Mouse (Mus musculus) embryonic fibroblast, embryonic 13.5 days (primary cell): ENCODE measurements around the gene Tpx2. TPM values are rescaled to one million over a fixed set of nuclear protein-coding genes. Genes with fewer than 3 reads are reported as not detected.
A peak's percentile ranks its signal among the peaks of the same experiment; 100 is the strongest.

Experiments used
- H3K27ac ChIP-seq: 2 replicates; pipeline ENCODE4 v1.5.1; 2012; ENCODE audit warnings: low read length, control low read depth, inconsistent platforms; ENCODE audit not compliant: insufficient read depth
- H3K4me1 ChIP-seq: 2 replicates; pipeline ENCODE4 v1.6.1; 2011; ENCODE audit warnings: low read length; ENCODE audit not compliant: control insufficient read depth, insufficient read depth
- H3K4me3 ChIP-seq: 2 replicates; pipeline ENCODE4 v1.5.1; 2011; ENCODE audit warnings: mild to moderate bottlenecking, control low read depth, low read length; ENCODE audit not compliant: insufficient read depth
- CTCF ChIP-seq: IDR thresholded peaks from 2 replicates; pipeline ENCODE4 v1.5.1; 2011; ENCODE audit warnings: mild to moderate bottlenecking, control low read depth, low read length, moderate library complexity, borderline replicate concordance; ENCODE audit not compliant: insufficient read depth
- POLR2A ChIP-seq: IDR thresholded peaks from 2 replicates; pipeline ENCODE4 v1.6.1; 2011; ENCODE audit warnings: low read depth, mild to moderate bottlenecking, control low read depth, low read length, moderate library complexity
- polyA plus RNA-seq: library from polyadenylated mRNA; stranded (reverse); fragments of >200 nt; gene quantifications from 2 replicates; pipeline ENCODE4 v1.2.4, GENCODE M21; 2011; ENCODE audit warnings: low read depth; ENCODE audit not compliant: missing spikeins, insufficient read length

Gene Tpx2
- polyA plus RNA-seq, result 62.3 and 82.9 TPM in 2 replicates

DNA sequence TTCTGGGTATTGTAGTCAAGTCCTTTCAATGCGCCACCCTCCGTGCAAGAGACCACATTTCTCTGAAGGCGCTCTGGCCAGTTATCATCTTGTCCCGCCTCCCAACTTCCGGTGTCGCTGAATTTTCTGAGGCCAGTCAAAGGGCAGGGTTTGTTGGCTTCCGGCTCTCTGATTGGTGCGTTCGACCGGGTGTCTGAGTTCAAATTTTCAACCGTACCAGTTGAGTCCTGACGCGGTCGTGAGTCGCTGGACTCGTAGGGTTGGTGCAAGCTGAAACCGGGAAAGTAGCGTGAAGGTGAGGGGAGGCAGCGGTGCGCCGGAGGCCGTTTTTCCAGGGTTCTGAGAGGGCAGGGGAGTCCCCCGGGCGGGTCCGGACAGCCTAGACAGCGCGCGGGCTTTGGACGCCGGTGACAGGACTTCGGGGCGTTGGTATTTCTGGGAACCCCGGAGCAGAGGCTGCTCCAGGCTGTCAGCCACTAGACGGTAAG lies at the start of gene Tpx2:
TSS of gene Tpx2 (plus strand) at position 150 of the 488 bp plus-strand sequence.
- no peaks in the 10 kb centered on the region; the same call in none of the 2 replicates for H3K4me1 ChIP-seq
- H3K4me3 ChIP-seq, result peak within 1 kb of the TSS; percentile 93
- TF ChIP-seq POLR2A, result peak; percentile 83
- no peak for TF ChIP-seq CTCF
- peak within 1 kb of the TSS; percentile 76 for H3K27ac ChIP-seq

DNA sequence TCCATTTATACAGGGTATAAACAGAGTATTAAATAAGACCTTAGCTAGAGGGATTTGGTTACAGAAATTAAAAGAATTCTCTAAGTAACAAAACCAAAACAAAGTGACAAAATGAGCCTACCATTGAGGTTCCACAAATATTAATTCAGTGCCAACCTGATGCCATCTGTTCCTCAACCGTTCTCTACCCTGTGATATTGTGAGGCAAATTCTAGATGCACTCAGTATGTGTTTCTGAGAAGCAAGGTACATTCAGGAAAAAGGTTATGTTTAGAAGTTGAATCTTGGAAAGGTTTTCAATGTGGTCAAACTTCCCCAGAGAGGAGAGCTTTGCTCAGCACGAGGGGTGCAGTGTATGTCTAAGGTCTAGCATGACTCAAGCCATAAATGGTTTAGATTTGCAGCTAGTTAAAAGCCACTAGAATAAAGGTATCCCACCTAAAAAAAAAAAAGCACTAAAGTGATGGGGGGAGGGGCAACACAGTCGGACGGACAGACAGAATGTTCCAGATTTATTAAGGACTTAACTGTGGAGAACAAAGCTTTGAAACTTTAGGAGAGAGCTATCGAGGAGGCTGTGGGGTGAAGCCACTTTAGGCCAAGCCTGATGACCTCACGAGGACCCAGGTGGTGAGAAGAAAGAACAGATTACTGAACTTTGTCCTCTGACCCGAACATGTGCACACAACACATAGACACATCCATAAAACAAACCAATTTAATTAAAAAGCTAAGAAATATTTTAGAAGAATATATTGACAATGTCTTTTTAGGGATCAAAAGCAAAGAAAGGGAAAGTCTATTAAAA lies 47.6 kb upstream of the Tpx2 start:
- Histone ChIP-seq H3K27ac (no peak overlapping the region), H3K4me1 (peaks cover 10% of the 10 kb centered on the region), H3K4me3 (no peak overlapping the region)
- TF ChIP-seq POLR2A (no peak), CTCF (no peak)

GRCm38 (mm10) chr2:152800762-152801113 lies 47.0 kb upstream of the Tpx2 start:
- TF ChIP-seq POLR2A, result no peak
- TF ChIP-seq CTCF, result no peak
- Histone ChIP-seq H3K4me3 (no peak overlapping the region), H3K4me1 (peaks cover 15% of the 10 kb centered on the region), H3K27ac (no peak overlapping the region)

- H3K4me1 ChIP-seq, result peaks cover 25% of the 10 kb centered on the region
- TF ChIP-seq POLR2A, result no peak
- no peak for TF ChIP-seq CTCF
- H3K27ac ChIP-seq, result no peak overlapping the region
- no peak overlapping the region for H3K4me3 ChIP-seq
These were observed 45.5 kb upstream of the Tpx2 start for GRCm38 (mm10) chr2:152802303-152802702.

DNA sequence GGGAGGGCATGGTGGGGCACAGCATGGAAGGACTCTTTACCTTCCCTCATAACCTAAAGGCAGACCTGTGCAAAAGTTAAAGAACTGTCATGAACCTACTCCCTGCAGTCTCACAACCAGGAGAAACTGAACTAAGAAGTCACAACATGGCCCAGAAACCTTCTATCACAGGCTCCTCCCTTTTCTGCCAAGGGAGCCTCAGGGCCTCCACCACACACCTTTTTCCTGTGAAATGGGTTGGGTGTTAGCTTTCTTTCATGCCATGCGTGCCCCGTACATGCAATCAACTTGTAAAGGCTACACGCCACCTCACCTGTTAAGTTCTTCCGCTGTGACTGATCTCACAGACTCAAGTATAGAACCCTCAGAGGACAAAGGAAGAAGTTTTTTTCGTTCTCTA lies 44.7 kb upstream of the Tpx2 start:
- peaks cover 25% of the 10 kb centered on the region for H3K4me1 ChIP-seq
- no peak overlapping the region for H3K27ac ChIP-seq
- H3K4me3 ChIP-seq, result no peak overlapping the region
- TF ChIP-seq POLR2A (no peak), CTCF (no peak)

GRCm38 (mm10) chr2:152804408-152805110 lies 43.2 kb upstream of the Tpx2 start:
- Histone ChIP-seq H3K4me3 (no peak overlapping the region), H3K4me1 (peaks cover 25% of the 10 kb centered on the region), H3K27ac (peak overlapping the region; percentile 86)
- no peak for TF ChIP-seq POLR2A
- TF ChIP-seq CTCF, result no peak

DNA sequence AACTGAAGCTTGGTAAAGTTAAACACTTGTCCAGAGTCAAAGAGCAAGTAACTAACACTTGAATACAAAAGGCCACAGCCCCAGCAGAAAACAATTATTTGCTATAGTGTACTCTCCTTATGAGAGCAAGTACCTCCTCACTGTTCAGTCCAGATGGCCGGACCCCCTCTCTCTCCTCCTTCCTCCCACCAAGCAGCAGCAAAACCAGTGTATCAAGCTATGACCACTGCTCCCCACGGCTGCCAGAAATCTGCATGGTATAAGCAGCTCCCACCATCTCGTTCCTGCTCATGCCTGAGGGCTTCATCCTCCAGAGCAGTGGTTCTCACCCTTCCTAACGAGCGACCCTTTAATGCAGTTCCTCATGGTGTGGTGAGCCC lies 42.7 kb upstream of the Tpx2 start:
- TF ChIP-seq CTCF, result no peak
- no peak for TF ChIP-seq POLR2A
- Histone ChIP-seq H3K27ac (peak overlapping the region; percentile 86), H3K4me3 (no peak overlapping the region), H3K4me1 (peaks cover 27% of the 10 kb centered on the region)

DNA sequence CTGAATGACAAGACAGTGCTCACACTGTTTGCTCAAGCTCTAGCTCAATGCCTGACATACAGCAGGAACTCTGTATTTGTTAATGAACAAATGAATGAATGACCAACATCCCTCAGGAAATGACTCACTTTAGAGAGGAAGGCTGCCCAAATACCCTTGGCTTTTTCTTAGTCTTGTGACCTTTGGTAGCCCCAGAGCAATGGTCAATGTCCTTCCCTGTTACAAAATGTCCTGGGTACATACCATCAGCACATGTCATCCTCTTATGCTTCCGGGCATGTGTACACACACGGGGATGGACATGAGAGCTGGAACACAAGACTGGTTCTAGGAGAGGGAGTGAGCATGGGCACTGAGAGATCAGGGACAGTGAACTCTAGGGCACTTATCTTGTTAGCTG lies 41.7 kb upstream of the Tpx2 start:
- Histone ChIP-seq H3K4me3 (no peak overlapping the region), H3K4me1 (peaks cover 34% of the 10 kb centered on the region), H3K27ac (peak overlapping the region; percentile 86)
- TF ChIP-seq CTCF (no peak), POLR2A (no peak)

DNA sequence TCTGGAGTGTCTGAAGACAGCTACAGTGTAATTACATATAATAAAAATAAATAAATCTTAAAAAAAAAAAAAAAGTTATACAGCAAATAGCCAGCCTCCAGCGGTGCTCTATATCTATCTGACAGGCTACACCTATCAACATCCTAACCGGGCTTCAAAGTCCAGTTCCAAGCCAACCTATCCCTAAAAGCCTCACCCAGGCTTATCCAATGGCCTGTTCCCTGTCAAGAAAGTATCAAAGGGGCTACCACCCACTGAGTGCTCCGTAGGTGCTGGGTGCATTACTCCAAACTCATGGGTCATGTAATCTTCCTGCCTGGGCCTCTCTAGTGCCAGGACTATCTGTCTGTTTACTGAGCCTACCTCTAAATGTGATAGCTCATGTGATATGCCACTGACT lies 39.6 kb upstream of the Tpx2 start:
- Histone ChIP-seq H3K4me3 (no peak overlapping the region), H3K27ac (no peak overlapping the region; the same call in 1 of the 2 replicates), H3K4me1 (peaks cover 47% of the 10 kb centered on the region)
- no peak for TF ChIP-seq CTCF
- no peak for TF ChIP-seq POLR2A

GRCm38 (mm10) chr2:152810158-152810941 lies 37.4 kb upstream of the Tpx2 start:
- H3K4me1 ChIP-seq, result peaks cover 44% of the 10 kb centered on the region
- no peak overlapping the region for H3K4me3 ChIP-seq
- TF ChIP-seq CTCF, result no peak
- no peak for TF ChIP-seq POLR2A
- H3K27ac ChIP-seq, result peak overlapping the region; percentile 93
